Mouse (Mus musculus) stomach, embryonic 14.5 days (tissue): ENCODE data around the gene Fbxo11. TPM values are rescaled to one million over a fixed set of nuclear protein-coding genes. Genes with fewer than 3 reads are reported as not detected.

Experiments
- ATAC-seq: fragments of 200-750 bp; cut with Nextera tagmentation; 2 replicates; pipeline ENCODE4 v1.8.0; 2017; ENCODE audit warnings: low read depth, moderate TSS enrichment; ENCODE audit not compliant: insufficient number of reproducible peaks, insufficient read depth, low FRiP score
- H3K27ac ChIP-seq: fragments of 300-500 bp; sonication (generic); 2 replicates; pipeline ENCODE4 v1.5.1; 2014; ENCODE audit warnings: mild to moderate bottlenecking, low read length, moderate library complexity, mixed read lengths
- H3K27me3 ChIP-seq: fragments of 300-500 bp; sonication (generic); 2 replicates; pipeline ENCODE4 v1.6.1; 2014; ENCODE audit warnings: low read length, control low read depth, mixed read lengths; ENCODE audit not compliant: control insufficient read depth, insufficient read depth
- H3K36me3 ChIP-seq: fragments of 300-500 bp; sonication (generic); 2 replicates; pipeline ENCODE4 v1.6.1; 2014; ENCODE audit warnings: mild to moderate bottlenecking, control low read depth, low read length, moderate library complexity, mixed read lengths; ENCODE audit not compliant: control insufficient read depth, insufficient read depth
- H3K4me1 ChIP-seq: fragments of 300-500 bp; sonication (generic); 2 replicates; pipeline ENCODE4 v1.6.1; 2014; ENCODE audit warnings: low read length, control low read depth, mixed read lengths; ENCODE audit not compliant: control insufficient read depth, insufficient read depth
- H3K4me2 ChIP-seq: fragments of 300-500 bp; sonication (generic); replicated peaks from 2 replicates; pipeline ENCODE4 v1.6.1; 2014; ENCODE audit warnings: low read depth, low read length, control low read depth
- H3K4me3 ChIP-seq: fragments of 300-500 bp; sonication (generic); 2 replicates; pipeline ENCODE4 v1.5.1; 2014; ENCODE audit warnings: low read depth, low read length, control low read depth
- H3K9ac ChIP-seq: fragments of 300-500 bp; sonication (generic); replicated peaks from 2 replicates; pipeline ENCODE4 v1.6.1; 2014; ENCODE audit warnings: low read depth, mild to moderate bottlenecking, control low read depth, low read length, moderate library complexity, mixed read lengths
- H3K9me3 ChIP-seq: fragments of 300-500 bp; sonication (generic); 2 replicates; pipeline ENCODE4 v1.6.1; 2016; ENCODE audit warnings: low read depth, low read length, control low read depth; ENCODE audit not compliant: control insufficient read depth
- WGBS: fragments of 180-500 bp; shearing (Covaris S2); extraction: QIAGEN DNeasy Blood & Tissue Kit; methylation state at CpG from one replicate; pipeline ENCODE4 v1.1.7; 2014; 5-methylcytosine and 5-hydroxymethylcytosine counted together
- polyA plus RNA-seq: library from polyadenylated mRNA; unstranded; fragments of >200 nt; fragmentation: Nextera tagmentation; extraction: Ambion mirVana; gene quantifications from 2 replicates; pipeline ENCODE4 v1.2.1, GENCODE M21; 2014

The Fbxo11 gene
- polyA plus RNA-seq: 24.2 and 26.0 TPM in 2 replicates

GRCm38 (mm10) chr17:88065031-88065800 is at the start of gene Fbxo11:
Fbxo11 (minus strand) TSS chr17:88065291.
- H3K4me1 ChIP-seq: peaks cover 8% of the 10 kb centered on the region; the same call in 1 of the 2 replicates
- peak within 1 kb of the TSS; percentile 72 for H3K4me2 ChIP-seq
- peak within 1 kb of the TSS; percentile 97 for H3K4me3 ChIP-seq
- H3K9ac ChIP-seq: peak within 1 kb of the TSS; percentile 100
- under 1% methylated on average over 88 of the region's 112 CpGs for WGBS
- peak within 1 kb of the TSS; percentile 100 for H3K27ac ChIP-seq
- H3K9me3 ChIP-seq: no peaks in the 10 kb centered on the region
- H3K27me3 ChIP-seq: no peaks in the 10 kb centered on the region
- peak; percentile 3 for ATAC-seq
- H3K36me3 ChIP-seq: no peaks in the 10 kb centered on the region

- WGBS: 94% methylated on average over 10 of the region's 10 CpGs
- ATAC-seq: no peak
Measured at GRCm38 (mm10) chr17:88113883-88114229, 48.8 kb upstream of the Fbxo11 start.

GRCm38 (mm10) chr17:88113015-88113882 is 48.2 kb upstream of the Fbxo11 start:
- Histone ChIP-seq H3K4me3 (no peak overlapping the region), H3K36me3 (no peaks in the 10 kb centered on the region), H3K27ac (no peak overlapping the region), H3K9ac (no peak overlapping the region), H3K27me3 (no peaks in the 10 kb centered on the region), H3K4me1 (no peaks in the 10 kb centered on the region), H3K4me2 (no peak overlapping the region), H3K9me3 (no peaks in the 10 kb centered on the region)
- 73% methylated on average over 12 of the region's 12 CpGs for WGBS
- ATAC-seq: no peak

More at GRCm38 (mm10) chr17:88113883-88114229, 48.8 kb upstream of the Fbxo11 start:
- Histone ChIP-seq H3K9ac (no peak overlapping the region), H3K4me3 (no peak overlapping the region), H3K4me1 (no peaks in the 10 kb centered on the region), H3K36me3 (no peaks in the 10 kb centered on the region), H3K9me3 (no peaks in the 10 kb centered on the region), H3K27ac (no peak overlapping the region), H3K27me3 (no peaks in the 10 kb centered on the region), H3K4me2 (no peak overlapping the region)

GRCm38 (mm10) chr17:88111865-88112645 is 47.0 kb upstream of the Fbxo11 start:
- H3K4me1 ChIP-seq: no peaks in the 10 kb centered on the region
- H3K4me3 ChIP-seq: no peak overlapping the region
- 68% methylated on average over 10 of the region's 10 CpGs for WGBS
- no peak overlapping the region for H3K27ac ChIP-seq
- H3K36me3 ChIP-seq: no peaks in the 10 kb centered on the region
- no peak for ATAC-seq
- H3K4me2 ChIP-seq: no peak overlapping the region
- H3K27me3 ChIP-seq: no peaks in the 10 kb centered on the region
- H3K9me3 ChIP-seq: no peaks in the 10 kb centered on the region
- H3K9ac ChIP-seq: no peak overlapping the region

- no peaks in the 10 kb centered on the region for H3K36me3 ChIP-seq
- H3K4me1 ChIP-seq: no peaks in the 10 kb centered on the region
- ATAC-seq: no peak
- H3K9ac ChIP-seq: no peak overlapping the region
- H3K27ac ChIP-seq: no peak overlapping the region
- no peak overlapping the region for H3K4me2 ChIP-seq
- 87% methylated on average over 12 of the region's 12 CpGs for WGBS
- H3K27me3 ChIP-seq: no peaks in the 10 kb centered on the region
- no peaks in the 10 kb centered on the region for H3K9me3 ChIP-seq
- H3K4me3 ChIP-seq: no peak overlapping the region
Measured at GRCm38 (mm10) chr17:88111081-88111796, 46.1 kb upstream of the Fbxo11 start.

- Histone ChIP-seq H3K4me3 (no peak overlapping the region), H3K27me3 (no peaks in the 10 kb centered on the region), H3K36me3 (no peaks in the 10 kb centered on the region), H3K4me1 (no peaks in the 10 kb centered on the region), H3K27ac (no peak overlapping the region), H3K9ac (no peak overlapping the region), H3K9me3 (no peaks in the 10 kb centered on the region), H3K4me2 (no peak overlapping the region)
- 87% methylated on average over 4 of the region's 4 CpGs for WGBS
- no peak for ATAC-seq
Measured at GRCm38 (mm10) chr17:88107708-88108107, 42.6 kb upstream of the Fbxo11 start.

GRCm38 (mm10) chr17:88106365-88106764 is 41.3 kb upstream of the Fbxo11 start:
- no peaks in the 10 kb centered on the region for H3K27me3 ChIP-seq
- no peak overlapping the region for H3K9ac ChIP-seq
- ATAC-seq: no peak
- no peak overlapping the region for H3K27ac ChIP-seq
- no peaks in the 10 kb centered on the region for H3K4me1 ChIP-seq
- no peak overlapping the region for H3K4me3 ChIP-seq
- H3K9me3 ChIP-seq: no peaks in the 10 kb centered on the region
- H3K4me2 ChIP-seq: no peak overlapping the region
- 91% methylated on average over 9 of the region's 9 CpGs for WGBS
- no peaks in the 10 kb centered on the region for H3K36me3 ChIP-seq
